Mouse (Mus musculus) urinary bladder, postnatal 25 days (tissue): ENCODE results near the gene Med13.

Experiments used
- DNase-seq: peaks from one replicate; pipeline ENCODE4 v3.0.0; 2022; ENCODE audit warnings: low spot score

Med13 gene

GRCm38 (mm10) chr11:86291714-86292113 is 65.7 kb downstream of the Med13 start:
- no peak for DNase-seq

GRCm38 (mm10) chr11:86285729-86286128 is 71.7 kb downstream of the Med13 start:
- no peak for DNase-seq

- DNase-seq: no peak
These were observed 78.8 kb downstream of the Med13 start for GRCm38 (mm10) chr11:86278442-86279102.

GRCm38 (mm10) chr11:86257460-86258076 is 99.8 kb downstream of the Med13 start, which contains the start of gene Ints2:
Gene Ints2 (minus strand): TSS chr11:86257575.
- DNase-seq: peak; percentile 95

GRCm38 (mm10) chr11:86257054-86257453 is 100.3 kb downstream of the Med13 start:
- DNase-seq: no peak

GRCm38 (mm10) chr11:86253342-86253741 is 104.1 kb downstream of the Med13 start:
- no peak for DNase-seq

- no peak for DNase-seq
These were observed 125.0 kb downstream of the Med13 start for GRCm38 (mm10) chr11:86232446-86232845.

- DNase-seq: no peak
These were observed 125.5 kb downstream of the Med13 start for GRCm38 (mm10) chr11:86231781-86232350.

GRCm38 (mm10) chr11:86226646-86227180 is 130.7 kb downstream of the Med13 start:
- no peak for DNase-seq

- DNase-seq: no peak
These were observed 131.6 kb downstream of the Med13 start for GRCm38 (mm10) chr11:86225761-86226160.
